Mouse (Mus musculus) erythroblast, embryonic 14.5 days (primary cell): ENCODE data around the gene Plekhn1. TPM values are rescaled to one million over a fixed set of nuclear protein-coding genes. Genes with fewer than 3 reads are reported as not detected.

Experiments
- H3K27me3 ChIP-seq: 2 replicates; pipeline ENCODE4 v1.6.1; 2012; ENCODE audit warnings: inconsistent platforms; ENCODE audit not compliant: control insufficient read depth
- H3K36me3 ChIP-seq: 2 replicates; pipeline ENCODE4 v1.6.1; 2012; ENCODE audit warnings: mild to moderate bottlenecking, inconsistent platforms; ENCODE audit not compliant: control insufficient read depth
- H3K4me1 ChIP-seq: 2 replicates; pipeline ENCODE4 v1.6.1; 2012; ENCODE audit warnings: inconsistent platforms; ENCODE audit not compliant: control insufficient read depth
- H3K4me3 ChIP-seq: replicated peaks from 2 replicates; pipeline ENCODE3; 2012; ENCODE audit warnings: moderate library complexity, mild to moderate bottlenecking, inconsistent platforms
- H3K9me3 ChIP-seq: 2 replicates; pipeline ENCODE4 v1.6.1; 2012; ENCODE audit warnings: low read length, inconsistent platforms, mixed read lengths; ENCODE audit not compliant: control insufficient read depth
- GATA1 ChIP-seq: IDR thresholded peaks from 2 replicates; pipeline ENCODE4 v1.6.1; 2012; ENCODE audit warnings: low read length, inconsistent platforms, mixed read lengths
- TAL1 ChIP-seq: IDR thresholded peaks from 3 replicates; pipeline ENCODE4 v1.6.1; 2012; ENCODE audit warnings: low read length, inconsistent platforms, mixed read lengths
- polyA plus RNA-seq: library from polyadenylated mRNA; stranded (reverse); fragments of >175 nt; gene quantifications from 2 replicates; pipeline ENCODE4 v1.2.3, GENCODE M21; 2012

Plekhn1 gene
- polyA plus RNA-seq, 1 experiment = 1.5 TPM

DNA sequence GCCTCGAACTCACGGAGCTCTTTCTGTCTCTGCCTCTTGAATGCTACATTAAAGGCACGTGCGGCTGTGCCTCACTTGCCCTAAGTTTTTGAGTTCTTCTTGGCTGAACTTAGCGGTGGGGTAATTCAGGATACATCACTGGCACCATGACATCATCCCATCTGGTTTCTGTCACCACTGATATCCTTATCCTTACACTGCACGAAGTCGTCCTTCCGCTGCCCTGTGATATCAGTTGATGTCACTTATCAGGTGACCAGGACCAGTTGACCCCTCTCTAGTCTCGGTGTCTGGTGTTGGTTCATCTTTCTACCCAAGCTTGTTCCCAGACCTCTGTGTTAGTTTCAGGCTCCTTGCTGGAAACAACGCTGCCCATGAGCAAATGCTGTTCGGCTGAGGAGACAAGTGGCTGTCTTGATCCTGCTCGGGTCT, 32.2 kb downstream of the Plekhn1 start:
- H3K27me3 ChIP-seq = peaks cover 70% of the 10 kb centered on the region
- peaks cover 10% of the 10 kb centered on the region; the same call in 1 of the 2 replicates for H3K9me3 ChIP-seq
- H3K36me3 ChIP-seq = no peaks in the 10 kb centered on the region
- TF ChIP-seq TAL1 = peak; percentile 82
- peak; percentile 75 for TF ChIP-seq GATA1
- peak overlapping the region; percentile 64 for H3K4me3 ChIP-seq
- peaks cover 51% of the 10 kb centered on the region for H3K4me1 ChIP-seq

- no peaks in the 10 kb centered on the region for H3K36me3 ChIP-seq
- peaks cover 74% of the 10 kb centered on the region for H3K27me3 ChIP-seq
- peaks cover 10% of the 10 kb centered on the region; the same call in 1 of the 2 replicates for H3K9me3 ChIP-seq
- H3K4me1 ChIP-seq = peaks cover 66% of the 10 kb centered on the region
- TF ChIP-seq GATA1 = no peak
- H3K4me3 ChIP-seq = peak within 1 kb of the TSS; percentile 44
Measured at GRCm38 (mm10) chr4:156200623-156201475, 33.8 kb downstream of the Plekhn1 start, which contains the start of gene Isg15. TSS of gene Isg15 (minus strand) at chr4:156200818.

DNA sequence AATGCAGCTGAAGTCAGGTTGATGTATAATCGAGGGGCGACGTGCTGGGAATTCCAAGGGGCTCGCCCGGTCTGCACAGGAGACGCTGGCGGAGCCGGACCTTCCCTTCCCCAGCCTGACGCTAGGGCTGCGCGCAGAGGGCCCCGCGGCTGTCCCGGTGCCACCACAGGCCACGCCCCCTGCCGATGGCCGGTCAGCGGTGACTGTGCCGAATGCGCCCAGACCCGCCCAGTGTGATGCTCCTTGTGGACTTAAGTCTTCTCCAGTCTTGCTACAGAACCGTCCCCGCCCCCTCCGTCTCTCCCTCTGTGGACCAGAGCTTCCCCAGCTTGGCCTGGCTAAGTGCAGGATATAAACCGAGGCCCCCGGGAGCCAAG, 36.8 kb downstream of the Plekhn1 start:
- Histone ChIP-seq H3K4me3 (peak overlapping the region; percentile 82), H3K9me3 (no peaks in the 10 kb centered on the region; the same call in 1 of the 2 replicates), H3K27me3 (peaks cover 66% of the 10 kb centered on the region), H3K36me3 (no peaks in the 10 kb centered on the region; the same call in 1 of the 2 replicates), H3K4me1 (peaks cover 63% of the 10 kb centered on the region)
- TF ChIP-seq GATA1 (no peak), TAL1 (no peak)

GRCm38 (mm10) chr4:156197131-156197828, 37.4 kb downstream of the Plekhn1 start, which contains the start of gene Agrn:
TSS of gene Agrn (minus strand) at chr4:156197488.
- peaks cover 3% of the 10 kb centered on the region; the same call in 1 of the 2 replicates for H3K36me3 ChIP-seq
- peaks cover 63% of the 10 kb centered on the region for H3K4me1 ChIP-seq
- TF ChIP-seq TAL1 (no peak), GATA1 (no peak)
- H3K4me3 ChIP-seq = peak within 1 kb of the TSS; percentile 82
- no peaks in the 10 kb centered on the region; the same call in 1 of the 2 replicates for H3K9me3 ChIP-seq
- peaks cover 60% of the 10 kb centered on the region for H3K27me3 ChIP-seq

DNA sequence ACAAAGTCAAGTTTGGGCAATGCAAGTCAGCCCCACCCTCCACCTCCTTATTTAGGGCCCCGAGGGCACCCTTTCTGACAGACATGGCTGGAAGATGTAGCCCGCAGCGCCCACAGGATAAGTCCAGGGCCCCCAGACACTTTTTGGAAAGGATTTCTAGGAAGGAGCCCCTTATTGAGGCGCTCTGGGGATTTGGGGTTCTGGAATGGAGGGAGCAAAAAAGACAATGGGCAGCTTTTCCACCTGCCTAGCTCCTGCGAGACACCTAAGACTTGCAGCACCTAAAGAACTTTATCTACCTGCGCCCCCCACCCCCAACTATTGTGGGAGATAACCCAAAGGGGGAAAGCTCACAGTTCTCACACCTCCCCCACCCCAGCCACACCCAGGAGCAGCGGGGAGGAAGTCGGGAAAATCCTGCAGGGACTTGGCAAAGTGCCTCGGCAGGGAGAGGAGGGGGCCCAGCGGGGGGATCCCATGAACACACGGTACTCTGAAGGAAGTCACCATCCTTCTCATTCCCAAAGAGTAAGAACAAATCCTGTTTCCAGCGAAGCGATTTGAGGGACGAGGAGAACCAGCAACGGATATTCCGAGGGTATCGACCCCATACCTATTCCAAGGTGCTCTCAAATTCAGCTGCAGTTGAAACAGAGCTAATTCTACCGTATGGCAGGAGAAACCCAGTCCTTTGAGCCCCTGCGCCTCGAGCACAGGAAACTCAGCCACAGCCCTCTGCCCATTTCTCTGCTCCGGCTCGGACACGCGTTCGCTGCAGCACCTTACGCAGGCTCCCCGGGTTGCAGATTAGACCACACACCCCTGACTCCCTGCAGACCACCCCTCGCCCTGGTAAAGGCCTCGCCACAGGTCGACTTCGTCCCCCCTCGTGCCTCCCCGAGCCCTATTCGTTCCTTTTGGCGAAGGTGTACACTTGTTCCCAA, 38.5 kb downstream of the Plekhn1 start:
- Histone ChIP-seq H3K27me3 (peaks cover 54% of the 10 kb centered on the region), H3K36me3 (peaks cover 6% of the 10 kb centered on the region; the same call in 1 of the 2 replicates), H3K4me1 (peaks cover 61% of the 10 kb centered on the region), H3K9me3 (no peaks in the 10 kb centered on the region; the same call in 1 of the 2 replicates), H3K4me3 (peak overlapping the region; percentile 82)
- TF ChIP-seq GATA1 (no peak), TAL1 (no peak)

- no peak overlapping the region for H3K4me3 ChIP-seq
- H3K27me3 ChIP-seq = peaks cover 44% of the 10 kb centered on the region
- H3K4me1 ChIP-seq = peaks cover 54% of the 10 kb centered on the region
- H3K9me3 ChIP-seq = no peaks in the 10 kb centered on the region; the same call in 1 of the 2 replicates
- peaks cover 11% of the 10 kb centered on the region for H3K36me3 ChIP-seq
- TF ChIP-seq TAL1 = no peak
- TF ChIP-seq GATA1 = no peak
Measured at GRCm38 (mm10) chr4:156194346-156194745, 40.3 kb downstream of the Plekhn1 start.

GRCm38 (mm10) chr4:156193906-156194305, 40.8 kb downstream of the Plekhn1 start:
- no peaks in the 10 kb centered on the region; the same call in 1 of the 2 replicates for H3K9me3 ChIP-seq
- H3K4me1 ChIP-seq = peaks cover 56% of the 10 kb centered on the region
- no peak for TF ChIP-seq GATA1
- TF ChIP-seq TAL1 = no peak
- peaks cover 11% of the 10 kb centered on the region for H3K36me3 ChIP-seq
- H3K27me3 ChIP-seq = peaks cover 42% of the 10 kb centered on the region
- H3K4me3 ChIP-seq = no peak overlapping the region

GRCm38 (mm10) chr4:156193200-156193590, 41.5 kb downstream of the Plekhn1 start:
- H3K27me3 ChIP-seq = peaks cover 37% of the 10 kb centered on the region
- no peak overlapping the region for H3K4me3 ChIP-seq
- peaks cover 11% of the 10 kb centered on the region for H3K36me3 ChIP-seq
- no peaks in the 10 kb centered on the region; the same call in 1 of the 2 replicates for H3K9me3 ChIP-seq
- peaks cover 54% of the 10 kb centered on the region for H3K4me1 ChIP-seq
- TF ChIP-seq TAL1 (no peak), GATA1 (no peak)
